Mouse (Mus musculus) forebrain, embryonic 12.5 days (tissue): ENCODE measurements around the gene Mmp19. TPM values are rescaled to one million over a fixed set of nuclear protein-coding genes. Genes with fewer than 3 reads are reported as not detected.
"Not testable (repeated sequence)": the region's sequence is repeated elsewhere in the genome, so short reads cannot be mapped to it uniquely, and the experiment has no call there.

Source experiments
- ATAC-seq: fragments of 200-750 bp; cut with Nextera tagmentation; 2 replicates; pipeline ENCODE4 v1.8.0; 2017; ENCODE audit warnings: moderate TSS enrichment; ENCODE audit not compliant: low FRiP score
- H3K27ac ChIP-seq: fragments of 300-500 bp; sonication (generic); 2 replicates; pipeline ENCODE4 v1.5.1; 2016; ENCODE audit warnings: mild to moderate bottlenecking
- H3K27me3 ChIP-seq: fragments of 300-500 bp; sonication (generic); 2 replicates; pipeline ENCODE4 v1.6.1; 2016; ENCODE audit warnings: mild to moderate bottlenecking
- H3K36me3 ChIP-seq: fragments of 300-500 bp; sonication (generic); replicated peaks from 2 replicates; pipeline ENCODE4 v1.6.1; 2016; ENCODE audit warnings: mild to moderate bottlenecking
- H3K4me1 ChIP-seq: fragments of 300-500 bp; sonication (generic); 2 replicates; pipeline ENCODE4 v1.6.1; 2016
- H3K4me2 ChIP-seq: fragments of 300-500 bp; sonication (generic); 2 replicates; pipeline ENCODE4 v1.6.1; 2016; ENCODE audit warnings: mild to moderate bottlenecking, moderate library complexity
- H3K4me3 ChIP-seq: fragments of 300-500 bp; sonication (generic); replicated peaks from 2 replicates; pipeline ENCODE4 v1.5.1; 2016; ENCODE audit warnings: mild to moderate bottlenecking
- H3K9ac ChIP-seq: fragments of 300-500 bp; sonication (generic); 2 replicates; pipeline ENCODE4 v1.6.1; 2016; ENCODE audit warnings: mild to moderate bottlenecking
- H3K9me3 ChIP-seq: fragments of 300-500 bp; sonication (generic); 2 replicates; pipeline ENCODE4 v1.6.1; 2016
- WGBS: fragments of 180-500 bp; shearing (Covaris S2); methylation state at CpG from one replicate; pipeline ENCODE4 v1.1.7; 2016; 5-methylcytosine and 5-hydroxymethylcytosine counted together
- polyA plus RNA-seq: library from polyadenylated mRNA; unstranded; fragments of >200 nt; fragmentation: Nextera tagmentation; extraction: Ambion mirVana; gene quantifications from 2 replicates; pipeline ENCODE4 v1.2.1, GENCODE M21; 2016

Gene Mmp19
- polyA plus RNA-seq, 1 experiment from 2014 or later: 0.40 TPM

DNA sequence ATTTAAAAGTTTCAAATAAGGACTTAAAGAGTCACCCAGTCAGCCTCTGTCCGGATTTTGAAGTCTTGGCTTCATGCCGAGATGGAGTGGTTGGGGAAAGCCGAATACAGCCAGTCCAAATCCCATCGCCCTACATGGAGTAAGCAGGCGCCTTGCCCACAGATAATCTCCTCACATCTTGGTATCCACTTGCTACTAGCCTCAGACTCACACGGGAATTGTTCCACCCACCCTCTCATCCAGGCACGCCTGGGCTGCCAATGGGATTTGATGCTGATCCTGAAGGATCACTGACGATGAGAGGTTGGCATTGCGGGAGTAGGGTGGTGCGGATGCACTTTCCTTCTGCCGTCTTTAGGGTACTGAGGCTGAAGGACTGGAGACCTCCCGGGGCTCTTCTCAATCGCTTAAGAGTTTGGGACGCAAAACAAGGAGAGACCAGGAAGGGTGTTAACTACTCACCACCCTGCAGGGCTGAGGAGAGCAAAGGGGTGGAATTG lies 13.1 kb downstream of the Mmp19 start, which contains the start of gene Dnajc14:
Dnajc14 (plus strand) TSS at position 292 of the 500 bp plus-strand sequence.
- peaks cover 46% of the 10 kb centered on the region for H3K4me1 ChIP-seq
- H3K9ac ChIP-seq: peak within 1 kb of the TSS; percentile 74
- no peaks in the 10 kb centered on the region for H3K9me3 ChIP-seq
- under 1% methylated on average over 14 of the region's 14 CpGs for WGBS
- H3K36me3 ChIP-seq: peaks cover 46% of the 10 kb centered on the region
- no peaks in the 10 kb centered on the region for H3K27me3 ChIP-seq
- H3K27ac ChIP-seq: peak within 1 kb of the TSS; percentile 97
- H3K4me3 ChIP-seq: peak within 1 kb of the TSS; percentile 69
- H3K4me2 ChIP-seq: peak within 1 kb of the TSS; percentile 70
- peak; percentile 37 for ATAC-seq

DNA sequence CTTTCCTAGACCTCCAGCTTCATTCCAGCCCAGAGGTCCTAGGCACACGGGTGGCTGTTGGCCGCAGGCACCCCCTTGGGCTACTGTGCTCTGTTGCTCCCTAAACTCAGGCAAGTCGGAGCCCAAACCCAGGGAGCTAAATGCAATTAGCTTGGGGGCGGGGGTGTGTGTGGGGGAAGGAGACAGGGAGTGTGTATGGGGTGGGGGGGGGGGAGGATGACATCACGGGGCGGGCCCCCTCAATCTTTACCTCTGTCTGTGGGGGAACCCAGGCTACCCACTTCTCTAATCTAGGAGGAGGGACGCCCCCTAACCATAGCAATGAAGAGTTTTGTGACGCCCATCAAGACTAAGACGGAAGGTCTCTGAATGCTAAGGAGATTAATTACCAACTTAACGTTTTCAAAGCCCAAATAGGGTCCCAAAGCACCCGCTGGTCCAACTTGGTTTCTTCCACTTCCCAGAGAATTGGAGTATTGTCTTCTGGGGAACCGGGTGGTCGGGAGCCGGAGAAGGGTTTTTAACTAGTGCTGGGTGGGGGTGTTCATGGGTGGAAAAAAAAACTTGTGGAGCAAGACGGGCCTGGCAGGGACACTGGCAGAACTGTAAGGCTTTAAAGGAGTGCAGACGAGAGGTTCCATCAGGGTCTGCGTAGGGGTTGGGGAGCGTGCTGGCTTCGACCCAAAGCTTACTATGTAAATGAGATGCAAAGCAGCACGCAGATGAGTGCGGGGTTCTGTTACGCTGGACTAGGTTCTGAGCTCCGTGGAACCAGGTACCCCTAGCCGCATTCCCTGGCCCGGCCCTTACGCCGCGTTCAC lies 13.8 kb downstream of the Mmp19 start, which contains the start of gene Tmem198b:
Tmem198b (minus strand) TSS at position 100 of the 821 bp plus-strand sequence.
- Histone ChIP-seq H3K9me3 (no peaks in the 10 kb centered on the region), H3K4me3 (peak within 1 kb of the TSS; percentile 69), H3K36me3 (peaks cover 47% of the 10 kb centered on the region), H3K9ac (peak within 1 kb of the TSS; percentile 74), H3K27ac (peak within 1 kb of the TSS; percentile 97), H3K27me3 (no peaks in the 10 kb centered on the region), H3K4me1 (peaks cover 53% of the 10 kb centered on the region), H3K4me2 (peak within 1 kb of the TSS; percentile 70)
- peak; percentile 75 for ATAC-seq
- 1% methylated on average over 28 of the region's 28 CpGs for WGBS

DNA sequence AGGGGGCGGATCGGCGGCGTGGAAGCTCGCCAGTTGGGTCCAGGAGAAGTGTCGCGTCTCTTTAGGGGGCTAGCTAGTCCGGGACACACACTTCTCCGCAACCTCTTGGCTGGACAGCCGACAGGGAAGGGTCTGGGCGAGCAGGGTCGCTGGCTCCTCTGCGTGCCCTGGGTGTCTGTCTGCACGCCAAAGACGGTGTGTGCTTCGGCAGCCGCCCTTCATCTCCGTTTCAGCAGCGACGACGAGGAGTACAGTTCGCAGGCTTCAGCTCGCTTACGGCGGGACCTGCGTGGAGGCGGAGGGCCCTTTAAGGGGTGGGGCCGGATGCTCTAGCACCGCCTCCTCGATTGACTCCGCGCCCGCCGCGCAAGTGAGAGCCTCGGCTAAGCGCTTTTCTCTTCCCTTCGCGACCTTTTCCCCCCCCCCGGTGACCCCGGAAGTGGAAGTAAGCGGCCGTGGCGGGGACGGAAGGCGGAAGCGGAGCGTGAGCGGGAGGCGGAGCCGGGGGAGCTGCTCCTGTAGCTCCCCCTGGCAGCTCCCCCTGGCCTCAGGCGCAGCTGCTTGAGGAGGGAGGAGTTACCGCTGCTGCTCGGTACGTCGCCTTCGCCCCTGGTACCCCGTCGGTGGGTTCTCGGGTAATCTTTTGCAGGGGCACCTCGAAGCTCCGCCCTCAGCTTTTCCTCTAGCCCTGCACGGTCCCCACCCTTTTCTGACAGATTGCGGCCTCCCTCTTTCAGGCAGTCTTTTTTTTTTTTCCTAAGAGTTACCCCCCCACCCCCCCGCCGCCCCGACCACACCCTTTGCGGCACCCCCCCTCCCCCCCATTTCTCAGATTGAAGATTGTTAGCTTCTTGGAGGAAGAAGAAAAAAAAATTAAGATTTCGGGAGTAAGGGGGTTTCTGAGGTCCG lies 14.6 kb downstream of the Mmp19 start:
- peaks cover 56% of the 10 kb centered on the region for H3K4me1 ChIP-seq
- H3K36me3 ChIP-seq: peaks cover 43% of the 10 kb centered on the region
- H3K4me2 ChIP-seq: peak overlapping the region; percentile 70
- no peaks in the 10 kb centered on the region for H3K27me3 ChIP-seq
- H3K9me3 ChIP-seq: no peaks in the 10 kb centered on the region
- peak overlapping the region; percentile 69 for H3K4me3 ChIP-seq
- H3K9ac ChIP-seq: peak overlapping the region; percentile 74
- WGBS: under 1% methylated on average over 68 of the region's 70 CpGs
- H3K27ac ChIP-seq: peak overlapping the region; percentile 97
- peak; percentile 91 for ATAC-seq

DNA sequence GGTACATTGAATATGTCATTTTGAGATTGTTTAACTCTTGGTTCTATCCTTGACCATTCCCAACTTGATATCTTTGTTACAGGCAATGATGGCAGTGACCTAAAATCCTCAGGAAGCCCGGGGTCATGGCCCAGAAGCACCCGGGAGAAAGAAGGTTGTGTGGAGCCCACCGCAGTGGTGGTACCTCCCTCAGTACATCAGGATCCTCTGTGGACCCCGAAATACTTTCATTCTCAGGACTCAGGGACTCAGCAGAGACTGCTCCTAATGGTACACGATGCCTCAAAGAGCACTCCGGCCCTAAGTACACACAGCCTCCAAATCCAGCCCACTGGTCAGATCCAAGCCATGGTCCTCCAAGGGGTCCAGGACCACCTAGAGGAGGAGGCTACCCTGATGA lies 15.4 kb downstream of the Mmp19 start:
- H3K36me3 ChIP-seq: peaks cover 36% of the 10 kb centered on the region
- H3K27me3 ChIP-seq: no peaks in the 10 kb centered on the region
- peaks cover 56% of the 10 kb centered on the region for H3K4me1 ChIP-seq
- peak overlapping the region; percentile 70 for H3K4me2 ChIP-seq
- ATAC-seq: no peak
- no peaks in the 10 kb centered on the region for H3K9me3 ChIP-seq
- peak overlapping the region; percentile 97 for H3K27ac ChIP-seq
- H3K9ac ChIP-seq: peak overlapping the region; percentile 74
- WGBS: 70% methylated on average over 6 of the region's 6 CpGs
- peak overlapping the region; percentile 69 for H3K4me3 ChIP-seq

DNA sequence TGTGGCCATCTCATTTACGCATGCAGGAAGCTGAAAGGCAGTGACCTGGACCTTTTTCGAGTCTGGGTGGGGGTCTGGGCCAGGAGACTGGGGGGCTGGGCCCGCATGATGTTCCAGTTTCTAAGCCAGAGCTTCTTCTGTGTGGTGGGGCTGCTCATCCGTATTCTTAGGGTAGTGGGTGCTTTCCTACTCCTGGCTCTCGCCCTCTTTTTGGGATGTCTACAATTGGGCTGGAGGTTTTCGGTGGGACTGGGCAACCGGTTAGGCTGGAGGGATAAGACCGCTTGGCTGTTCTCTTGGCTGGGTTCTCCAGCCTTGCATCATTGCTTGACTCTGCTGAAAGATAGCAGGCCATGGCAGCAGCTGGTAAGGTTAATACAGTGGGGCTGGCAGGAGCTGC lies 16.3 kb downstream of the Mmp19 start:
- ATAC-seq: no peak
- H3K27ac ChIP-seq: no peak overlapping the region
- H3K9ac ChIP-seq: peak overlapping the region; percentile 74
- peaks cover 26% of the 10 kb centered on the region for H3K36me3 ChIP-seq
- no peaks in the 10 kb centered on the region for H3K9me3 ChIP-seq
- peak overlapping the region; percentile 69 for H3K4me3 ChIP-seq
- 94% methylated on average over 8 of the region's 8 CpGs for WGBS
- H3K27me3 ChIP-seq: no peaks in the 10 kb centered on the region
- H3K4me1 ChIP-seq: peaks cover 56% of the 10 kb centered on the region
- H3K4me2 ChIP-seq: peak overlapping the region; percentile 70

DNA sequence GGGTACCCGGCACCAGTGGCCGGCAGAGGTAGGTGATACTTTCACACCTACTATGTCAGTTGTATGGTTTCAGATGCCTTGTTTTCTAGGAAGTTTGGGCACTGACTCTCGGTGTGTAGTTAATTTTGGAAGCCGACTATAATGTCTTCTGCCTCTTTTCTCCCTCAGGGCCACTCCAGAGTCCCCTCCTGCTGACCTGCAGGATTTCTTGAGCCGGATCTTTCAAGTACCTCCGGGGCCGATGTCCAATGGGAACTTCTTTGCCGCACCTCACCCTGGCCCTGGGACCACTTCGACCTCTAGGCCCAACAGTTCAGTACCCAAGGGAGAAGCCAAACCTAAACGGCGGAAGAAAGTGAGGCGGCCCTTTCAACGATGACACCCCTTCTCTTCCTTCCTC lies 26.3 kb downstream of the Mmp19 start, which contains the start of gene Sarnp:
Sarnp (plus strand) TSS at position 301 of the 400 bp plus-strand sequence.
- H3K36me3 ChIP-seq: peaks cover 65% of the 10 kb centered on the region
- no peak within 1 kb of the TSS for H3K27ac ChIP-seq
- no peak within 1 kb of the TSS for H3K4me3 ChIP-seq
- no peak within 1 kb of the TSS for H3K9ac ChIP-seq
- no peak for ATAC-seq
- H3K4me1 ChIP-seq: peaks cover 9% of the 10 kb centered on the region
- H3K9me3 ChIP-seq: no peaks in the 10 kb centered on the region
- no peak within 1 kb of the TSS for H3K4me2 ChIP-seq
- H3K27me3 ChIP-seq: no peaks in the 10 kb centered on the region
- WGBS: 92% methylated on average over 13 of the region's 13 CpGs

DNA sequence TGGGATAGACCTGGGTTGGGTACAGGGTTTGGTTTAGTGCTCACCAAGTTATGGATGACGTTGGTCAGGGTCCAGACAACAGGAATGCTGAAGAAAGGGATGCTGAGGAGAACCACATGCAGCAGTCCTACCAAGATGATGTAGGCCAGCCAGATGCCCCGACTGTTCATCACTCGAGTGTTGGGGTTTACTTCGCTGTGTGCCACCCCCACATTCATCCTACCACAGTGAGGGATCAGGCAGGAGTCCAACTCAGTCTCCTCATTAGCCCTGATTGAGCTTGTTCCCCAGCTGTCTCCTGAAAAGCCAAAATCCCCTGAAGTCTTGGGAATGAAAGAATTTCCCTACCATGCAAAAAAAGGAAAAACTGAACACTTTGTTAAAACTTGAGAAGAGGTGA lies 29.5 kb downstream of the Mmp19 start:
- Histone ChIP-seq H3K9ac (no peak overlapping the region), H3K27me3 (no peaks in the 10 kb centered on the region), H3K4me3 (no peak overlapping the region), H3K27ac (no peak overlapping the region), H3K9me3 (no peaks in the 10 kb centered on the region), H3K4me2 (no peak overlapping the region), H3K4me1 (peaks cover 18% of the 10 kb centered on the region), H3K36me3 (peaks cover 47% of the 10 kb centered on the region)
- no peak for ATAC-seq
- 91% methylated on average over 4 of the region's 4 CpGs for WGBS

DNA sequence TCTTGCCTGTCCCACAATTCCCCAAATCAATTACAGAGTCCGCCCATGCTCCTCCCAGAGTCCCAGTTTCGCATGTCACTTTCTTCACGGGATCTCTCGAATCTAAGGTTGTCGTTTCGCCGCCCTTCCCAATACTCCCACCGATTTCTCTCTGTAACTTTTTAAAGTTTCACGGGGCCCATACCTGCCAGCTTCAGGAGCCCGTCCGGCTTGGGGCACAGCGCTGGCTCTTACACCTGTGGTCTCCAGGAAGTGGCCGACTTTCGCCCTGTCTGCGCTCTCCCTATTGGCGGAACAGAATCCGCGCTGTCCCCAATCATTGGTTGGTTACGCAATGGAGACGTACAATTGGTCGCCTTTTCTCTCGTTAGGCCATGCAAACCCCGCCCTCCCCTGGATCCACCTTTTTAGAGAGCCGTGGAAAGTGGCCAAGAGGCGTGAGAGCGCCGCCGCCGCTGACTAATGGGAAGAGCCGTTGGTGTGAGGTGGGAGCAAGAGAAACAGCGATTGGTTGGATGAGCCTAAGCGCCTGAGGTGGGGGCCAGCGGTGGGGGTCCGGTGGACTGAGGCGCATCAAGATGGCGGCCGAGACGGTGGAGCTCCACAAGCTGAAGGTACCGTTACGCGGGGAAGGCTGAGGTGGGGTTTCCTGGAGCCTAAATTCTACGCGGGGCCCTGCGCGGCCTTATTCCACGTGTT lies 30.8 kb downstream of the Mmp19 start, which contains the start of gene Ormdl2:
Ormdl2 (minus strand) TSS at position 288 of the 699 bp plus-strand sequence.
- ATAC-seq: peak; percentile 100
- Histone ChIP-seq H3K9ac (peak within 1 kb of the TSS; percentile 76), H3K9me3 (no peaks in the 10 kb centered on the region), H3K4me2 (peak within 1 kb of the TSS; percentile 78), H3K36me3 (peaks cover 40% of the 10 kb centered on the region), H3K27me3 (no peaks in the 10 kb centered on the region), H3K4me1 (peaks cover 18% of the 10 kb centered on the region), H3K27ac (peak within 1 kb of the TSS; percentile 11; the same call in 1 of the 2 replicates), H3K4me3 (peak within 1 kb of the TSS; percentile 74)
- WGBS: under 1% methylated on average over 46 of the region's 46 CpGs

DNA sequence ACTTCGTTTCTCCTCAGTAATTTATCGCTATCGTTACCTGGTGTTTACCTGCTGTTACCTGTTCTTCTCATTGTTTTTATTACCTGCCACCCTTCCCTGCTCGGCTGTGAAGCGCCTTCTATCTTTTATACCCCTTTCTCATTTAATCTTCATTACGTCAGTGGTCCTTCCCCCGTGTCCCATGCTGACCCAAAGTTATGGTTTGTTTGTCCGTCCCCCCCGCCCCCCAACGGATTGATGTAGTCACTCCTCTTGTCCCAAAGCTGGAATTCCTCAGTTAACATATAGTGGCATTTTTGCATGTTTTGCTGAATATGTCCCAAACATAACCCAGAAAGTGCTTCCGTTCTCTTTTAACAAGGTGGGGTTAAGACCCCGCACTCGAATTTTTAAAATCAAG lies 31.4 kb downstream of the Mmp19 start:
- Histone ChIP-seq H3K4me3 (peak overlapping the region; percentile 74), H3K9me3 (no peaks in the 10 kb centered on the region), H3K4me2 (peak overlapping the region; percentile 78), H3K27ac (no peak overlapping the region; the same call in 1 of the 2 replicates), H3K9ac (peak overlapping the region; percentile 76), H3K36me3 (peaks cover 37% of the 10 kb centered on the region), H3K4me1 (peaks cover 18% of the 10 kb centered on the region), H3K27me3 (no peaks in the 10 kb centered on the region)
- 5% methylated on average over 13 of the region's 13 CpGs for WGBS
- ATAC-seq: peak; percentile 12; the same call in 1 of the 2 replicates

DNA sequence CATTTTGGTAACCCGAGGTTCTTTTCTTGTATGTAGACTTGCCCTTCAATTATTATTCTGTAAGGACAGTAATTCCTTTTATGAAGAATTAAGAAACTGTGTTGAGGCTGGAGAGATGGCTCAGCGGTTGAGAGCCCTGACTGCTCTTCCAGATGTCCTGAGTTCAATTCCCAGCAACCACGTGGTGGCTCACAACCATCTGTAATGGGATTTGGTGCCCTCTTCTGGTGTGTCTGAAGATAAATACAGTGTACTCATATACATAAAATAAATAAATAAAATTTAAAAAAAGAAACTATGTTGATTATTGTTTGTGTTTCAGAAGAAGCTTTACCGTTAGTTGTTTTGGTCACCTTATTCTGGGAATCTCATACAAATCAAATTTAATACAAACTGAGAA lies 32.4 kb downstream of the Mmp19 start:
- not testable (repeated sequence) for H3K27ac ChIP-seq, H3K27me3 ChIP-seq, H3K9me3 ChIP-seq, ATAC-seq, H3K9ac ChIP-seq
- H3K4me1 ChIP-seq: peaks cover 18% of the 10 kb centered on the region
- H3K36me3 ChIP-seq: peaks cover 34% of the 10 kb centered on the region
- 74% methylated on average over 4 of the region's 4 CpGs for WGBS
- peak overlapping the region; percentile 78 for H3K4me2 ChIP-seq
- H3K4me3 ChIP-seq: peak overlapping the region; percentile 74

DNA sequence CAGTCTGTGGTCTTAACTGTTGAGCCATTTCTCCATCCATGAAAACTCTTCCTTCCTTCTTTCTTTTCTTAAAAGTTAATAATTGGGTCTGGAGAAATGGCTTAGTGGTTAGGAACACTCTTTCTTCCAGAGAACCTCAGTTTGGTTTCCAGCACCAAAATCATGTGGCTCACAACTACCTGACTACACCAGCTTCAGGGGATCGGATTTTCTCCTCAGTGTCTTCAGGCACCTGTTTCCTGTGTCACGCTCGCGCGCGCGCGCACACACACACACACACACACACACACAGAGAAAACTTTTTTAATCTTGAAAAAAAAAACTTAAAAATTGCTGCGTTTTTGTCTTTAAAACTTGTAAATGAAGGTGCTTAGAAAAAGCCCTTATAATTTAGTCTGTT lies 33.1 kb downstream of the Mmp19 start:
- Histone ChIP-seq H3K9me3 (no peaks in the 10 kb centered on the region), H3K27me3 (no peaks in the 10 kb centered on the region), H3K4me2 (no peak overlapping the region), H3K4me1 (peaks cover 18% of the 10 kb centered on the region), H3K27ac (no peak overlapping the region), H3K4me3 (no peak overlapping the region), H3K9ac (no peak overlapping the region), H3K36me3 (peaks cover 29% of the 10 kb centered on the region)
- no peak for ATAC-seq
- WGBS: 97% methylated on average over 9 of the region's 9 CpGs
